Mouse (Mus musculus) skeletal muscle tissue, adult 2 months (tissue): ENCODE measurements around the gene Asb4.
"Not testable (repeated sequence)": the region's sequence is repeated elsewhere in the genome, so short reads cannot be mapped to it uniquely, and the experiment has no call there.

Experiments used
- DNase-seq: peaks from one replicate; pipeline ENCODE4 v3.0.0-alpha.2; 2012; ENCODE audit warnings: low read depth, low spot score

Asb4 gene

DNA sequence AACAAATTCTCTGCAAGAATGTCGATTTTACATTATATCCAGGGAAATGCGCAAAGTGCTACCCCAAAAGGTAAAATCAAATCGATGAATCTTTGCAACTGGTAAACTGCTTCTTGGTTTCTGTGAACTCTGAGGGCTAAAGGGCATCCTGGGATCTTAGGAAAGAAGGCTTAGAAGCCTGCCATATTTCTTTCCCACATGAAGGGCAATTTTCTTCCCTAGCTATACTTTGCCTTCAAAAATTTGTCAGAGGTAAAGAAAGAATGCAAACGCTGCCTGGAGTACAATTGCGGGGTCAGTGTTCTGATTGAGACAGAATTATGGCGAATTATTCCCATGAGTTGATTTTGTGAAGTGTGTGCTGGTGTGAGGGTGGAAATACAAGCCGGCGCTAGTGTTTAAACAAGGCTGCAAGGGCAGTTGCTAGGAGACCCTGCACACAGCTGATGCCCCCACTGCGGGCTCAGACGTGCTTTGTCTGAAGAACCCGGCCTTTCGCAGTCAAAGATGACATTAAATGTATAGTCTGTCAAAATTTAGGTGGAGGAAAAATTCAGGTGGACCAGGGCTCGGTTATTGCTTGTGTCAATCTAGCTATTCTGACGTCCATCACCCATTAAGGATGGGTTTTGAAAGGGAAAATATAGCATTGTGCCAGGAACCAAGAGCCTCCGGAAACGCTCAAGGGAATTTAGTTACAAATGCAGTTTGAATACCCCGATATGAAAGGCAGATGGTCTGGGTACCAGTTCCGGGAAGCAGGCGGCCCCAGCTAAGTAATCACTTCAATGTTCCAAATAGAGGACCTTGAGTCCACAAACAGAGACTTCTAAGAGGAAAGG, at the start of gene Asb4:
Gene Asb4 (plus strand): TSS at position 51 of the 842 bp plus-strand sequence.
- no peak for DNase-seq

GRCm38 (mm10) chr6:5334021-5334420, 49.2 kb upstream of the Asb4 start:
- no peak for DNase-seq

GRCm38 (mm10) chr6:5336016-5336415, 47.2 kb upstream of the Asb4 start:
- not testable (repeated sequence) for DNase-seq

GRCm38 (mm10) chr6:5338781-5339180, 44.4 kb upstream of the Asb4 start:
- not testable (repeated sequence) for DNase-seq

GRCm38 (mm10) chr6:5339283-5339682, 43.9 kb upstream of the Asb4 start:
- DNase-seq: not testable (repeated sequence)

DNA sequence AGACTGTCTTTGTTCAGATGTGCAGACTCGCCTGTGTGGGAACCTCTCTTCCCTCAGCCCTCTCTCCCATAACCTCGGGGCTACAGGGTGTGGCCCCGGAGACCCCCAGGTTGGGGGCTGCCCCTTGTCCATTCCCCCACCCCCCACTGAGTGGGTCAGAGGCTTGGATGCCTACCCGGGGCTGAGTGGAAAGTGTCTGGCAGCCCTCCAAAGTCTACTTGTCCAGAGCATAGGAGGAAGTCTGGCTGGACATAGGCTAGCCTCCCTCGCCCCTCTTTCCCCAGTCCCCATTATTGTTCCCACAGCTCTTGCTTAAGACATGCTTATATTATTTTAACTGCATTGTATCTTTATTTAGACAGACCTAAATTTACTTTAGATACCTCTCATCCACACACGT, 38.9 kb upstream of the Asb4 start:
- no peak for DNase-seq

- DNase-seq: no peak
These were observed 25.3 kb upstream of the Asb4 start for GRCm38 (mm10) chr6:5357873-5358272.

GRCm38 (mm10) chr6:5360402-5360801, 22.8 kb upstream of the Asb4 start:
- DNase-seq: no peak

DNA sequence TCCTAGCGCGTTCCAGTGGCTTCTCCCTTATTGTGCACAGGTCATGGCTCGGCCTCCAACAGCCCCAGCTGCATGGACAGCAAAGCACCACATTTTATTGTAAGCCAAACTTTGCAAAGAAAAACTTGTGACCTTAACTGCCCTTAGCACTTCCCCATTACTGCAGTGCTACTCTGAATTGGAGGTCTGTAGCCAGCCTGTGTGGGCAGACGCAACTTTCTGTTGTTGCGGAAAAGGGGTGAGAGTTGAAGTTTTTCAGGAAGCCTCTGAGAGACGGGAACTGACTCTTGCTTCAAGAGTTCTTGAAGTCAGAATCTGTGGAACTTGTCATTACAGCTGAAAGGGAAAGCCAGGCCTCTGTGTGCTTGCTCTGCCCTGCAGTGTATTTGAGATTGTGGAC, 21.2 kb upstream of the Asb4 start:
- peak; percentile 42 for DNase-seq

GRCm38 (mm10) chr6:5365845-5366244, 17.3 kb upstream of the Asb4 start:
- DNase-seq: no peak

DNA sequence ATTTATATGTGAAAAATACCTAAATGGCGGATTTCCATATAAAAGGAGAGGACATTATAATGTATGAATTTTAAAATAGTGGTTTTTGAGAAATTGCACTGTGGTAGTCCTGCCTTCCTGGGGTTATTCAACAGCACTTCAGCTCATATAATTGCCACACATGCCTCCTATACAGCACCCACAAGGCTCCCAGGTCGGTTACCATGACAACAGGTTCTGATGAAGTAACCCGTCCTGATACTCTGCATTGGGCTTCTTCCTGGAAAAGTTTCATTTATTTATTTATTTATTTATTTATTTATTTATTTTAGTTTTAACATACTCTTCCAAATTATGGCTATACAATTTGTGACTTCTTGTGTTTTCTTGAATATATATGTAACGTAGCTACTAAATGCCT, 6.3 kb upstream of the Asb4 start:
- no peak for DNase-seq

DNA sequence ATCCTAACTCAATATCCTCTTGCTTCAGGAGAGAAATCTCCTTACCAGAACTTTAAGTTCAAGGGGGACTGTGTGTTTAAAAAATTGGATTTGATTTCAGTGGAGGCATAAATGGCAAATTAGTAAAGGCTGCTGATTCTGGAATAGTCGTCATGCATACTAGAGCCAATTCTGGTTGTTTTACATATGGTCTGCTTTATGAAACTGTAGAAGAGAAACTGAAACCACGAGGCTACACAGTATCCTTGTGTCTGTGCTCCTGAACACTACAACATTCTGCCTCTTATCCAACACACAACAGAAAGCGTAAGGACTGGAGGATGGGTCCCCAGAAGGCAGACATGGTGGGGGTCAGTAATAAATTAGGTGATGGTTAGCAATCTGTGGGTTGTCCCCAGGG, 4.1 kb upstream of the Asb4 start:
- no peak for DNase-seq

- no peak for DNase-seq
These were observed 3.2 kb upstream of the Asb4 start for GRCm38 (mm10) chr6:5379781-5380623.

DNA sequence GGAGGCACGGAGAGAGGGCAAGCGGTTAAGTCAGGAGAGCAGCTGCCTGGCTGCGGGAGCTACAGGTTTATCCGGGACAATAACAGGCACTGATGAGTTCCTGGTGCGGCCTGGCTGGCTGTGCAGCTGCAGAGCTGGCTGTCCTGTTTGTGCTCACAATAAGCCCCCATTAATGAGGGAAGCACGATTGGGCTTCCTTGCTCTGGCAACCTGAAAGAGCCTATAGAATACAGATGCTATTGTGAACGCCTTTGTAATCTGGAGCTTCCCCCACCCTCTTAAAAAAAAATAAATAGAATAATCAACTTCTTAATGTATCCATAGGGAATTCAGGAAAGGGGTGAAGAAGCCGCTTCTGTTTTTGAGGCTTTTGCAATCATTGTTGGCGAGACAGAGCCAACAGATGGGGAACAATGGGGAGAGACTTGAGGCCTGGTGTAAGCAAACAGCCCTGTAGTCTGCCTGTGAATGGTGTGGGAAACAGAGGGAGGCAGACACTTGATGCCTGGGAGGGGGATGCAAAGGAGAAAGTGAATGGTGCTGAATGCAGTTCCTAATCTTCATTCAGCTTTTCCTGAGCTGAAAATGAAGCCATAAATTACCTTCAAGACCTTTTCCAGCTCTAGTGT, 2.4 kb upstream of the Asb4 start:
- no peak for DNase-seq

GRCm38 (mm10) chr6:5381918-5382582, 1.1 kb upstream of the Asb4 start:
- no peak for DNase-seq

DNA sequence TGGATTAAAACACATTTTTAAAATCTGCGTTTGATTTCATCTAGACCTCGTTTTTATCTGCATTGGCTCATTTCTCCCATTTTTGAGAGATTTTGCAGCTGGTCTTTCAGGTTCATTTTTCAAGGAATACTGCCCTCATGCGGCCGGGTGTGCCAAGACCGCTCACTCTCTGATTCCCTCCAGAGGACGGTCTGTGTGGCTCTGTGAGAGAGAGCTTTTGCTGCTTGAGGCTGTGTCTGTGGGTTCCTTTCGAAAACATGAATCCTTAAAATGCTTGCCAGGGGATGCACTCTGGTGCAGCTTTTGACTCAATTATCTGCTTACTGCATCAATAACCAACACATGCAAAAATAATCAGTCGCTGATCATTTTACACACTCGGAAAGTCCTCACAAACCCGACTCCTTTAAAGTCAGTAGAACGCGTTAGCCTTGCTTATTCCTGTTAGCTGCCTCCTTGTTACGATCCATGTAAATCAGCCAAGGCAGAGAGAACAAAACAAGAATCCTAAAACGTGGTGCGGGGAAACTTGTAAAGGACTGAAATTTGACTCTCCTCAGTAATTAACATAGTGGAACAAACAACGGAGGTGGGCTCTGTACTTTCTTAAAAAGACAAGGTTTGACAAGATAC, 487 bp upstream of the Asb4 start:
- peak; percentile 53 for DNase-seq

DNA sequence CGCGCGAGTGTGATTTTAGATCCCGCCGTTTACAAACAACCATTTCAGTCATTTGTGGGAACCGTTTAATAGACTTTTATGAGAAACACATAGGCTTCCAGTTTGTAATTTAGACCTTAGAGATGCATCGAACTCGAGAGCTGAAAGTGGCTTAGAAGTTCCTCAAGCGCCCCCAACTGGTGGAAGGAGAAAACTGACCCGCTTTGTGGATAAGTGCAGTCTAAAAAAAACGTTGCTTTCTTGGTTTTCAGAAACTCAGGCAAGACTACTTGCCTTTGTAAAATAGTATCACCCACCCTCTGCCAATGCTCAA, 948 bp downstream of the Asb4 start:
- DNase-seq: peak; percentile 31

- DNase-seq: no peak
These were observed 2.0 kb downstream of the Asb4 start for GRCm38 (mm10) chr6:5385161-5385640.

GRCm38 (mm10) chr6:5386486-5386885, 3.3 kb downstream of the Asb4 start:
- DNase-seq: no peak

DNA sequence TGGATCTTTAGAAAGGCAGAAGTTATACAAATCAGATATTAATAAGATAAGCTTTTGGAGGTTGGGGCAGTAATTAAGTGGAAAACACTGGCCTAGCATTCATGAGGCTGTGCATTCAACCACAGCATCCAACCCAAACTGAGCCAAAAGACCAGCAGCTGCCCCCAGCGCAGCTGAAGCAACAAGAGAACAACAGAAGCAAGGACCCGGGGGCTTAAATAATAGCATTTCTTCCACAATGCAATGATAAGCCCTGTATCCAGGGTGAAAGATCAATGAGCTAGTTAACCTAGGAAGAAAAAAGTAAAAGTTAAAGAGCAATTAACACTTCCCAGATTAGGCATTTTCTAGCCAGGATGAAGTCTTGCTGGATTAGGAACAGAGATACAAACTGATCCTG, 4.2 kb downstream of the Asb4 start:
- DNase-seq: no peak

DNA sequence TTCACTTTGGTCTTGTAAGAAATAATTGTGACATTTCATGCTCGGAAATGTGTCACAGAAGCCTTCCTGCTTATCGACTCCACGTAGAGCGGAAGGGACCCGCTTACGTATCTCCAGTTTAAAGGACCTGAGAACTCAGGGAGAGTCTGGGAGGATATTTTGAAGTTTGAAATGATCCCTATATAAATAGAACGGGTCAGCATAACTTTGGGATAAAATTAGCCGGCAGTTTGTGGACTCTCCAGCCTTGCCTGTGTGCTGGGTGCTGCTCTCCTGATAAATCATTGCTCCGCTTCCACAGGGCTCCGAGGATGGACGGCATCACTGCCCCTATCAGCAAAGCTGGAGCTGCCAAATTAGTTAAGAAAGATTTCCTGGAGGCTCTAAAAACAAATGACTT, 7.1 kb downstream of the Asb4 start:
- DNase-seq: peak; percentile 50
